Mouse (Mus musculus) forebrain, embryonic 16.5 days (tissue): ENCODE results near the gene Ppp1r1c. TPM values are rescaled to one million over a fixed set of nuclear protein-coding genes. Genes with fewer than 3 reads are reported as not detected.
A peak's percentile ranks its signal among the peaks of the same experiment; 100 is the strongest.

Experiments
- ATAC-seq: fragments of 200-750 bp; cut with Nextera tagmentation; 2 replicates; pipeline ENCODE4 v1.8.0; 2017; ENCODE audit warnings: mild to moderate bottlenecking, moderate library complexity
- H3K27ac ChIP-seq: fragments of 300-500 bp; sonication (generic); 2 replicates; pipeline ENCODE4 v1.5.1; 2014; ENCODE audit warnings: low read length, control low read depth
- H3K27me3 ChIP-seq: fragments of 300-500 bp; sonication (generic); replicated peaks from 2 replicates; pipeline ENCODE4 v1.6.1; 2014; ENCODE audit warnings: low read length; ENCODE audit not compliant: control insufficient read depth, insufficient read depth
- H3K36me3 ChIP-seq: fragments of 300-500 bp; sonication (generic); 2 replicates; pipeline ENCODE4 v1.6.1; 2014; ENCODE audit not compliant: control insufficient read depth, insufficient read depth
- H3K4me1 ChIP-seq: fragments of 300-500 bp; sonication (generic); replicated peaks from 2 replicates; pipeline ENCODE4 v1.6.1; 2014; ENCODE audit warnings: low read length; ENCODE audit not compliant: control insufficient read depth, insufficient read depth
- H3K4me2 ChIP-seq: fragments of 300-500 bp; sonication (generic); 2 replicates; pipeline ENCODE4 v1.6.1; 2014; ENCODE audit warnings: mild to moderate bottlenecking, low read length, control low read depth
- H3K4me3 ChIP-seq: fragments of 300-500 bp; sonication (generic); replicated peaks from 2 replicates; pipeline ENCODE4 v1.5.1; 2014; ENCODE audit warnings: mild to moderate bottlenecking, low read length, control low read depth
- H3K9ac ChIP-seq: fragments of 300-500 bp; sonication (generic); replicated peaks from 2 replicates; pipeline ENCODE4 v1.6.1; 2014; ENCODE audit warnings: low read depth, low read length, control low read depth
- H3K9me3 ChIP-seq: fragments of 300-500 bp; sonication (generic); 2 replicates; pipeline ENCODE4 v1.6.1; 2016; ENCODE audit warnings: low read length; ENCODE audit not compliant: control insufficient read depth
- WGBS: fragments of 180-500 bp; shearing (Covaris S2); extraction: QIAGEN DNeasy Blood & Tissue Kit; methylation state at CpG from one replicate; pipeline ENCODE4 v1.1.7; 2014; 5-methylcytosine and 5-hydroxymethylcytosine counted together
- polyA plus RNA-seq: library from polyadenylated mRNA; unstranded; fragments of >200 nt; fragmentation: Nextera tagmentation; extraction: Ambion mirVana; gene quantifications from 2 replicates; pipeline ENCODE4 v1.2.1, GENCODE M21; 2015

The Ppp1r1c gene
- polyA plus RNA-seq, 1 experiment from 2014 or later: not detected

- H3K27me3 ChIP-seq: no peaks in the 10 kb centered on the region
- no peak overlapping the region for H3K9ac ChIP-seq
- H3K36me3 ChIP-seq: no peaks in the 10 kb centered on the region
- no peak for ATAC-seq
- H3K4me1 ChIP-seq: no peaks in the 10 kb centered on the region
- H3K9me3 ChIP-seq: no peaks in the 10 kb centered on the region
- no peak overlapping the region for H3K4me3 ChIP-seq
- 82% methylated on average over 3 of the region's 3 CpGs for WGBS
- H3K27ac ChIP-seq: no peak overlapping the region
- no peak overlapping the region for H3K4me2 ChIP-seq
Observed at GRCm38 (mm10) chr2:79690838-79691237, 16.7 kb upstream of the Ppp1r1c start.

- ATAC-seq: no peak
- Histone ChIP-seq H3K27ac (no peak overlapping the region), H3K9ac (no peak overlapping the region), H3K27me3 (no peaks in the 10 kb centered on the region), H3K4me2 (no peak overlapping the region), H3K36me3 (no peaks in the 10 kb centered on the region), H3K4me3 (no peak overlapping the region), H3K4me1 (no peaks in the 10 kb centered on the region), H3K9me3 (no peaks in the 10 kb centered on the region)
- 93% methylated on average over 4 of the region's 4 CpGs for WGBS
Observed at GRCm38 (mm10) chr2:79695190-79695589, 12.4 kb upstream of the Ppp1r1c start.

GRCm38 (mm10) chr2:79695939-79696338, 11.6 kb upstream of the Ppp1r1c start:
- no peaks in the 10 kb centered on the region for H3K4me1 ChIP-seq
- H3K9ac ChIP-seq: no peak overlapping the region
- H3K36me3 ChIP-seq: no peaks in the 10 kb centered on the region
- no peak for ATAC-seq
- no peaks in the 10 kb centered on the region for H3K9me3 ChIP-seq
- H3K4me2 ChIP-seq: no peak overlapping the region
- H3K27me3 ChIP-seq: no peaks in the 10 kb centered on the region
- WGBS: 96% methylated on average over 12 of the region's 12 CpGs
- H3K27ac ChIP-seq: no peak overlapping the region
- no peak overlapping the region for H3K4me3 ChIP-seq

- H3K27ac ChIP-seq: no peak overlapping the region
- ATAC-seq: no peak
- H3K36me3 ChIP-seq: no peaks in the 10 kb centered on the region
- H3K4me3 ChIP-seq: no peak overlapping the region
- H3K9ac ChIP-seq: no peak overlapping the region
- 90% methylated on average over 10 of the region's 10 CpGs for WGBS
- no peaks in the 10 kb centered on the region for H3K4me1 ChIP-seq
- no peak overlapping the region for H3K4me2 ChIP-seq
- no peaks in the 10 kb centered on the region for H3K27me3 ChIP-seq
- no peaks in the 10 kb centered on the region for H3K9me3 ChIP-seq
Observed at GRCm38 (mm10) chr2:79696478-79697230, 10.9 kb upstream of the Ppp1r1c start.

DNA sequence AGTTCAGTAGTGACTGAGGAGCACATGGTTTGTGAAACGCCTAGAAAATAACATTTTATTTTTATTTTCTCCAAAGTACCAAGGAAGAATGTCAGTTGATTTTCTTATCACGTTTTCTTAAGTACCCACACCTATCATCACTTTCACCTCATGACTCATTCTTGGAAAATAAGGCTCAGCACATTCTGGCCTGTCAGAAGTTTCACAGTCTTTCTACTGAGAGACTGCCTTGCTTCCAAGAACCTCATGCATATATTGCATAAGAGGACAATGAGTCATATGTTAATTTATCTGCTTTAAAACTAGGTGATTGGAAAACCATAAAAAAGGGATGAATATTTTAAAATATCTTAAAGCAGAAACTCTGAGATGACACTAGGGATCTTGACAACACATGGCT, 9.4 kb upstream of the Ppp1r1c start:
- Histone ChIP-seq H3K4me3 (no peak overlapping the region), H3K27ac (no peak overlapping the region), H3K36me3 (no peaks in the 10 kb centered on the region), H3K9ac (no peak overlapping the region), H3K4me1 (no peaks in the 10 kb centered on the region), H3K4me2 (no peak overlapping the region), H3K9me3 (no peaks in the 10 kb centered on the region), H3K27me3 (no peaks in the 10 kb centered on the region)
- 74% methylated on average over 2 of the region's 2 CpGs for WGBS
- ATAC-seq: no peak

- no peak overlapping the region for H3K4me3 ChIP-seq
- WGBS: 90% methylated on average over 2 of the region's 2 CpGs
Observed at GRCm38 (mm10) chr2:79704773-79705172, 2.8 kb upstream of the Ppp1r1c start.

GRCm38 (mm10) chr2:79713662-79714091, 6.1 kb downstream of the Ppp1r1c start:
- no peaks in the 10 kb centered on the region for H3K4me1 ChIP-seq
- no peak overlapping the region for H3K9ac ChIP-seq
- H3K4me3 ChIP-seq: no peak overlapping the region
- no peaks in the 10 kb centered on the region for H3K9me3 ChIP-seq
- H3K36me3 ChIP-seq: no peaks in the 10 kb centered on the region
- H3K4me2 ChIP-seq: no peak overlapping the region
- no peak for ATAC-seq
- H3K27ac ChIP-seq: no peak overlapping the region
- H3K27me3 ChIP-seq: no peaks in the 10 kb centered on the region
- WGBS: 89% methylated on average over 3 of the region's 3 CpGs

More at GRCm38 (mm10) chr2:79704773-79705172, 2.8 kb upstream of the Ppp1r1c start:
- Histone ChIP-seq H3K4me2 (no peak overlapping the region), H3K4me1 (no peaks in the 10 kb centered on the region), H3K9me3 (no peaks in the 10 kb centered on the region), H3K27me3 (no peaks in the 10 kb centered on the region), H3K36me3 (no peaks in the 10 kb centered on the region), H3K27ac (no peak overlapping the region), H3K9ac (no peak overlapping the region)
- ATAC-seq: no peak

DNA sequence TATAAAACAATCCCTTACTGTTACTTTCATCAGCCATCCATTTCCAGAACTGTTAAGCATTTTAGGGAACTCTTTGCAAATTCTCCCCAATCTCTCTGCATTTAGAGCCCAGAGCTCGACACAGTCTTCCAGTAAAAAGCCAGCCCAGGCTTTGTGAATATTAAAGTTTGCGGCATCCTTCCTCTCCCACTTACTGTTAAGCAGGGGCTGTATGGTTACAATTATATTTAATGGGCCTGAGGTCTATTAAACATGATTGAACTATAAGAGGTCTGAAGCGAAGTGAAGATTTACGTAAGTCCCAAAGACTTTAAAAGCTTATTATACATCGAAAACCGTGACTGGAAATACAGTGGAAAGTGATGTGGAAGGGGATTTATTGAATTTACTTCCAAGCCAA, 7.2 kb downstream of the Ppp1r1c start:
- ATAC-seq: no peak
- WGBS: 79% methylated on average over 6 of the region's 6 CpGs
- H3K4me1 ChIP-seq: no peaks in the 10 kb centered on the region

GRCm38 (mm10) chr2:79715925-79716324, 8.3 kb downstream of the Ppp1r1c start:
- 9% methylated on average over 2 of the region's 2 CpGs for WGBS

More for the DNA sequence above, 7.2 kb downstream of the Ppp1r1c start:
- H3K9ac ChIP-seq: no peak overlapping the region
- H3K27me3 ChIP-seq: no peaks in the 10 kb centered on the region
- no peaks in the 10 kb centered on the region for H3K36me3 ChIP-seq
- H3K27ac ChIP-seq: no peak overlapping the region
- no peak overlapping the region for H3K4me2 ChIP-seq
- H3K4me3 ChIP-seq: no peak overlapping the region
- no peaks in the 10 kb centered on the region for H3K9me3 ChIP-seq

More at GRCm38 (mm10) chr2:79715925-79716324, 8.3 kb downstream of the Ppp1r1c start:
- H3K27me3 ChIP-seq: no peaks in the 10 kb centered on the region
- no peaks in the 10 kb centered on the region for H3K4me1 ChIP-seq
- H3K36me3 ChIP-seq: no peaks in the 10 kb centered on the region
- H3K27ac ChIP-seq: no peak overlapping the region
- H3K9me3 ChIP-seq: no peaks in the 10 kb centered on the region
- 0 out of 2 replicates have a peak, but pooled peaks have one; percentile 23 for ATAC-seq
- H3K4me3 ChIP-seq: no peak overlapping the region
- no peak overlapping the region for H3K4me2 ChIP-seq
- H3K9ac ChIP-seq: no peak overlapping the region
